Mouse (Mus musculus): ENCODE data around the gene Sel1l3.

DNA sequence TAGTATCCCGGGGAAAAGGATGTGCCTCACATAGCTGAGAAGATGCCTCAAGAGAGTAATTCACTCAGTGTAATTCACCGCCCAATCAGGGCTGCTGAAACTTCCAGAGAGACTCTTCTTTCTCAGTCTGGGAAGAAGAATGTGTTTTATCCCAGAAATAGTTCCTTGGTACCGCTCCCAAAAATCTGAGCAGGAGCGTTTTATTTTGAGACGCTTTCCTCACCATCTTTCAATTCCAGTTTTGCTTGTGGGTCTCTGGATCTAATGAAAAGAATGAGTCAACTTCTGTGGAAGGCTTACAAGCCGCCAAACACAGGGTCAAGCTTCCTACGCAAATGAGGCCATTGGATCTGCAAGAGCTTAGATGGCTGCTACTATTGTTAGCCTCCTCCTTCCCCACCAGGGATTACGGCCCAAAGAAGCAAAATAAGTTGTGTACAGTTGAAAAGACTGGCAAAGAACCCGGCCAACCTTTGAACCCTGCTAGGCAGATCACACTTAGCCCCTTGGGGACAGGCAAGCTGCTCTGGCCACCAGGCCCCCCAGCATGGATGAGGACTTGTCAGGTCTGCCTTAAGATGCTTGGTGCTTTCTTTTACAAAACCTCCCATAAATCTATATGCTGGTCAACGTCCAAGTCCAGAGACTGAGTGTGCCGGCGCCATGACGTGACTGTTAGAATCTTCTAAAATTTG, 57.6 kb downstream of the Sel1l3 start:
- no peak for TF ChIP-seq CTCF (IDR thresholded peaks at IDR 0.05; ENCODE audit: extremely low read depth, insufficient read length, insufficient replicate concordance, low read depth, low read length)
- no peak for TF ChIP-seq POLR2A (IDR thresholded peaks at IDR 0.05; ENCODE audit: low read depth, low read length)
